Mouse (Mus musculus): ENCODE results near the gene Map2k5.

Map2k5 gene

GRCm38 (mm10) chr9:63183864-63184263 is 193.8 kb downstream of the Map2k5 start:
- DNase-seq (ENCODE audit: low spot score): no peak

- no peak for DNase-seq (ENCODE audit: low spot score)
Measured at GRCm38 (mm10) chr9:63182306-63182960, 195.3 kb downstream of the Map2k5 start.

GRCm38 (mm10) chr9:63181337-63182178 is 196.1 kb downstream of the Map2k5 start:
- DNase-seq (ENCODE audit: low spot score): no peak

DNA sequence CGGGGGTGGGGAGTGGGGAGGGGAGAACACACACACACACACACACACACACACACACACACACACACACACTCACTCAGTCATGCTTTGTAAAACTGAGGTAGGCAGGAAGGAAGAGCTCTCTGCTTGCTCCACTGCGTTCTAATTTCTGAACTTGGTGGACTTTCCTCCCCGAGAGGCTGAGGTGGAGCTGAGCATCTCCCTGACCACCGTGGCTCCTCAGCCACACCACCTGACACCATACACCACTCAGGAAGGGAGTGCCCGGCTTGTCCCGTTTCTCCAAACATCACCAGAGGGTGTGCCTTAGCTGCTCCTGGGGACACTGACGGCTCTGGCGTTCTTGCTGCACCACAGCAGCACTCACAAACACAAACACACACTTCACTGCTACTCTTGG is 199.4 kb downstream of the Map2k5 start:
- no peak for DNase-seq (ENCODE audit: low spot score)

- DNase-seq (ENCODE audit: low spot score): no peak
Measured at GRCm38 (mm10) chr9:63174001-63174721, 203.5 kb downstream of the Map2k5 start.

- DNase-seq (ENCODE audit: low spot score): no peak
Measured at GRCm38 (mm10) chr9:63171951-63172350, 205.8 kb downstream of the Map2k5 start.

DNA sequence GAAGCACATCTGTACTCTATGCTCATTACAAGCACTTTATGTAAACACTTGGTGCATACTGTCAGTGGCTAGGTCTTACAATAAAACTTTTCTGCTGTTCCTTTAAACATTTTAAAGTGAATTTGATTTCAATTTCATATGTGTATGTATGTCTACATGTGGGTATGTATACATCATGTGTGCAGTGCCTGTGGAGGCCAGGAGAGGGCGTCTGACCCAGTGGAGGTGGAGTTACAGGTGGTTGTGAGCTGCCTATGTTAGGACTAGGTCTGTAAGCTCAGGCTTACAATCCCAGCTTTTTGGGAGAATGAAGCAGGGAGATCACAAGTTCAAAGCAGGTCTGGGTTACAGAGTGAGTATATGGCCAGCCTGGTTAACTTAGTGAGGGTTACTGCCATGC is 208.6 kb downstream of the Map2k5 start:
- no peak for DNase-seq (ENCODE audit: low spot score)

DNA sequence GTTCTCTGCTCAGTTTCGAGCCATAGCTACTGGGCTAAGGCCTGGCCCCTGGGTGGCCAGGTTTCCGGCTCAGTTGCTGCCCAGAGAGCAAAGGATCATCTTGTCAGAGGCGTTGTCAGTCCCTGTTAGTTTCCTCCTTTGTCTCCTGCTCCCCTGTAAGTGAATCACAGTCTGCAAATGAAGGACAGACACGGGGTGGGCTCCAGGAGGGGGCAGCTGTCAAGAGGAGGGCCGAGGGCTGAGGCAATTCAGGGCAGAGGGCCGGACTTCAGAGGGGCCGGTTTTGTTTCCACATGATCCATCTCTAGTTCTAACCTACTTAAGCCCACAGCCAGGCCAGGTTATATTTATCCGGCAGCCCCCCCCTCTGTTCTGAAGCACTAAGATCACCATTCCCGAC is 212.6 kb downstream of the Map2k5 start:
- DNase-seq (ENCODE audit: low spot score): no peak

DNA sequence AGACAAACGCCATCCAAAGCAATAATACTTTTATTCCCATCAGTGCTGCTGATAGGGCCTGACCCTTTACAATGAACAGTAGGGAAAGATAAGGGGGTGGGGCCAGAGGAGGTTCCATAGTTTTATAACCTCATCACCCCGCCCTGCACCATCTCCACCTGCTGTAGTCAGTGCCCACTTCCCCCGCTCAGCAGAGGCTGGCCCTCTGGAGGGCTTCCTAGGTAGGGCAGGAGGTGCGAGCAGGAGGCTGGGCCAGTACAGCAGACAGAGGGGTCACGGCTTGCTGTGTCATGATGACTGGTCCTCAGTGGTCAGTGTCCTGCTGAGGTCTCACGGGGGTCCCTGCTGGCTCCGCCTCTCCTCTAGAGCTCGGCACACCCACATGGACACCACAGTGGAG is 213.9 kb downstream of the Map2k5 start:
- DNase-seq (ENCODE audit: low spot score): no peak

DNA sequence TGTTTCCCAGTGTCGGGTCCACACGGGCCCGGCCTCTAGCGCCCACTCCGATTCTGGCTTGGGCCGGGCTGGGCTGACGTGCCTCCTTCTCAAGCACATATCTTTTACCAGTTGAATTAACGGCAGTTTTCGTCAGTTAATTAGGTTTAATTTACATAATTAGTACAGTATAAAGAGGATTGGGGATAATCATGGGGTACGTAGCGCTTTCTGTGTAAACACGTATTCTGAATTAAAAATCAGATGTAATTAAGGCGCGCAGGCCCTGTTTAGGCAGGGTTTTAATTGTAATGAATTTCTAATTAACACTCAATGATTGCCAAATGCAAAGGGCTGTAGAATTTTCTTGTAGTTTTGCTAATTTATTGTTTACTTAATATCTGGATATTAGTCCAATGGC is 225.8 kb downstream of the Map2k5 start:
- DNase-seq (ENCODE audit: low spot score): no peak

GRCm38 (mm10) chr9:63151072-63151870 is 226.4 kb downstream of the Map2k5 start:
- peak; percentile 76 for DNase-seq (ENCODE audit: low spot score)

GRCm38 (mm10) chr9:63150086-63150800 is 227.5 kb downstream of the Map2k5 start:
- DNase-seq (ENCODE audit: low spot score): no peak

GRCm38 (mm10) chr9:63149372-63149766 is 228.3 kb downstream of the Map2k5 start:
- DNase-seq (ENCODE audit: low spot score): no peak

- no peak for DNase-seq (ENCODE audit: low spot score)
Measured at GRCm38 (mm10) chr9:63148410-63149371, 229.0 kb downstream of the Map2k5 start, which contains the start of gene Skor1. Skor1 (minus strand) TSS chr9:63148961.

- no peak for DNase-seq (ENCODE audit: low spot score)
Measured at GRCm38 (mm10) chr9:63147786-63148409, 229.8 kb downstream of the Map2k5 start.

- no peak for DNase-seq (ENCODE audit: low spot score)
Measured at GRCm38 (mm10) chr9:63147296-63147695, 230.4 kb downstream of the Map2k5 start.

DNA sequence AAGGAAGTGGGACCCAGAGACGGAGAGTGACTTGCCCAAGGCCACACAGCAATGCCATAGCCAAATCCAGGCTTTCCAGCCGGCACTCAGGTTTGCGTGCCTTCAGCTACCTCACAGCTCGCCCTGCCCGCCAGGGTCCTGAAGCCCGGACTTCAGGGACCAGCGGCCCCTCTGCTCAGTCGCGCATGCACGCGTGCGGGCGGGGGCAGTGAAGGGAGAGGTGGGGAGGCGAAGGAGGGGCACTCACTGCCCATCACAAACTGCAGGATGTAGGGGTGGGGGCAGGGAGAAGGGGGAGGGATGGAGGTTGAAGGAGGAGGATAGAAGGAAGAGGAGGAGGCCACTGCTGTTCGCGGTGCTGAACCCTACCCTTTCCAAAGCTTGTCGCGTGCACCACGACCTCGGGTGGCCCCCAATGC is 230.8 kb downstream of the Map2k5 start:
- no peak for DNase-seq (ENCODE audit: low spot score)

- DNase-seq (ENCODE audit: low spot score): no peak
Measured at GRCm38 (mm10) chr9:63146126-63146855, 231.4 kb downstream of the Map2k5 start.

Measured in ovary, postnatal 14 days (tissue).